Mouse (Mus musculus): ENCODE data around the gene Gata2.

DNA sequence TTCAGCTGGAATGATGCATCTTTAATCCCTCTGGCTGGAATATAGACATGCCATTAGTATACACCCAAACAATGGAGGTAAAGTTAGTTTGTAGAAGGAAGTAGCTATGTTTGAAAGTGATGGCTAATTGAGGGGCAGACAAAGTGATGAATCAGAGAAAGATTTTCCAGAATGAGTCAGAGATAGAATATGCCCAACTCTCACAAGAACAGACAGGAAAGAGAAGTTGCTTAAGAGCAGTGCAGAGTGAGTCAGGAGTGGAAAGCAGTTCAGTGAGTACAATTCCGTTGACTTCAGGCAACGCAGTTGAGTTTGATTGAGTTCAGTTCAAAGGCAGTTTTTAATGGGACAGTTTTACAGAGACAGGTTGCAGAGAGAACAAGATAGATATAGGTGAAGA lies 19.0 kb upstream of the Gata2 start:
- TF ChIP-seq CTCF (IDR thresholded peaks at IDR 0.05; ENCODE audit: borderline replicate concordance, control insufficient read depth, extremely low read depth, insufficient read depth, low read length, poor library complexity) (no peak), POLR2A (IDR thresholded peaks at IDR 0.05; ENCODE audit: control insufficient read depth, extremely low read depth, insufficient read depth, low read length, poor library complexity) (no peak)
